Mouse (Mus musculus) erythroblast, embryonic 14.5 days (primary cell): ENCODE measurements around the gene Apod.

Experiments used
- GATA1 ChIP-seq: IDR thresholded peaks from 2 replicates; pipeline ENCODE4 v1.6.1; 2012; ENCODE audit warnings: low read length, inconsistent platforms, mixed read lengths
- TAL1 ChIP-seq: IDR thresholded peaks from 3 replicates; pipeline ENCODE4 v1.6.1; 2012; ENCODE audit warnings: low read length, inconsistent platforms, mixed read lengths

- TF ChIP-seq GATA1 (no peak), TAL1 (no peak)
Measured at GRCm38 (mm10) chr16:31355882-31356281, 41.3 kb upstream of the Apod start.
